29 mouse cellular contexts compared by ENCODE assay signal in the genomic region with DNA sequence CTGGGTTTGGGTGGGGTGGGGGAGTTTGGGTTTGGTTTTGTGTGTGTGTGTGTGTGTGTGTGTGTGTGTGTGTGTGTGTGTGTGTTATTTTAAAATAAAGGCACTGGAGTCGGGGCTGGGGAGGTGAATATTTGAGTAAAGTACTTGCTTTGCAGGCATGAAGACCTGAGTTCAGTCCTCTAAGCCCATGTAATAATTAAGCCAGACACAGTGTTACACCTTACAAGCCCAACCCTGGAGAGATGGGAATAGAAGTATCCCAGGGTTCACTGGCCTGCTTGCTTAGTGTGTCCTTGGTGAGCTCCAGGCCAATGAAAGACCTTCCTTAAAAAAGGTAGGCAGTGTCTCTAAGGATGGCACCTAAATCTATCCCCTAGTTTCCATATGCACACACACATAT.
"Had no signal": no experiment of that assay in that cellular context is flagged by ENCODE, and none has a peak within 500 bp of the region (broad histone marks: within the 10 kb centered on the region; RNA-seq: fewer than 3 reads in every experiment).

No protein-coding gene starts in this region.

- H3K27ac ChIP-seq: limb, embryonic 10.5 days; limb, embryonic 12.5 days; limb, embryonic 13.5 days; limb, embryonic 15.5 days; liver, embryonic 12.5 days; liver, embryonic 13.5 days; liver, embryonic 14.5 days; liver, embryonic 15.5 days; lung, embryonic 15.5 days; macrophage; midbrain, embryonic 10.5 days; midbrain, embryonic 12.5 days; midbrain, embryonic 13.5 days; midbrain, embryonic 15.5 days; neural tube, embryonic 12.5 days; neural tube, embryonic 13.5 days had no signal

- H3K9me3 ChIP-seq: limb, embryonic 10.5 days; limb, embryonic 12.5 days; limb, embryonic 13.5 days; limb, embryonic 15.5 days; liver, embryonic 12.5 days; liver, embryonic 13.5 days; liver, embryonic 15.5 days; lung, embryonic 15.5 days; megakaryocyte, embryonic 14.5 days; midbrain, embryonic 10.5 days; midbrain, embryonic 12.5 days; midbrain, embryonic 13.5 days; midbrain, embryonic 15.5 days; neural tube, embryonic 12.5 days; neural tube, embryonic 13.5 days had no signal

- H3K4me3 ChIP-seq: limb, embryonic 10.5 days; limb, embryonic 12.5 days; limb, embryonic 13.5 days; limb, embryonic 15.5 days; liver, embryonic 12.5 days; liver, embryonic 13.5 days; liver, embryonic 15.5 days; lung, embryonic 15.5 days; megakaryocyte, embryonic 14.5 days; midbrain, embryonic 10.5 days; midbrain, embryonic 12.5 days; midbrain, embryonic 13.5 days; midbrain, embryonic 15.5 days; myocyte; neural tube, embryonic 12.5 days; neural tube, embryonic 13.5 days had no signal

- H3K36me3 ChIP-seq: limb, embryonic 10.5 days; limb, embryonic 12.5 days; limb, embryonic 13.5 days; limb, embryonic 15.5 days; liver, embryonic 12.5 days; liver, embryonic 13.5 days; liver, embryonic 15.5 days; lung, embryonic 15.5 days; midbrain, embryonic 10.5 days; midbrain, embryonic 12.5 days; midbrain, embryonic 13.5 days; midbrain, embryonic 15.5 days; neural tube, embryonic 12.5 days; neural tube, embryonic 13.5 days had no signal

- DNase-seq: left cerebral cortex, postnatal 4 days; liver; liver, embryonic 13.5 days; liver, postnatal 0 days; lung, adult 2 months; lung, postnatal 14 days; midbrain, embryonic 14.5 days had no signal

- H3K4me1 ChIP-seq: limb, embryonic 10.5 days; limb, embryonic 12.5 days; limb, embryonic 13.5 days; limb, embryonic 15.5 days; liver, embryonic 12.5 days; liver, embryonic 13.5 days; liver, embryonic 15.5 days; megakaryocyte, embryonic 14.5 days; midbrain, embryonic 12.5 days; midbrain, embryonic 13.5 days; midbrain, embryonic 15.5 days; neural tube, embryonic 12.5 days had no signal

- H3K9ac ChIP-seq: limb, embryonic 12.5 days; limb, embryonic 13.5 days; limb, embryonic 15.5 days; liver, embryonic 12.5 days; liver, embryonic 13.5 days; liver, embryonic 14.5 days; liver, embryonic 15.5 days; liver, postnatal 0 days; lung, embryonic 14.5 days; lung, embryonic 15.5 days; midbrain, embryonic 12.5 days; midbrain, embryonic 13.5 days; midbrain, embryonic 15.5 days; neural tube, embryonic 12.5 days; neural tube, embryonic 13.5 days had no signal

- ATAC-seq: liver, embryonic 12.5 days; liver, postnatal 0 days; lung, postnatal 0 days; midbrain, embryonic 13.5 days; midbrain, embryonic 15.5 days; midbrain, embryonic 16.5 days had no signal

- H3K4me2 ChIP-seq: limb, embryonic 12.5 days; limb, embryonic 13.5 days; limb, embryonic 15.5 days; liver, embryonic 11.5 days; liver, embryonic 12.5 days; liver, embryonic 13.5 days; liver, embryonic 15.5 days; lung, embryonic 14.5 days; lung, embryonic 15.5 days; midbrain, embryonic 11.5 days; midbrain, embryonic 12.5 days; midbrain, embryonic 13.5 days; midbrain, embryonic 15.5 days; neural tube, embryonic 12.5 days; neural tube, embryonic 13.5 days had no signal

- H3K27me3 ChIP-seq: limb, embryonic 12.5 days; limb, embryonic 13.5 days; limb, embryonic 15.5 days; liver, embryonic 12.5 days; liver, embryonic 13.5 days; liver, embryonic 15.5 days; lung, embryonic 15.5 days; megakaryocyte, embryonic 14.5 days; midbrain, embryonic 15.5 days; neural tube, embryonic 12.5 days; neural tube, embryonic 13.5 days had no signal
